Mouse (Mus musculus) ovary, postnatal 10 days (tissue): ENCODE results near the gene Scoc.

Source experiments
- DNase-seq: peaks from one replicate; pipeline ENCODE4 v3.0.0; 2022; ENCODE audit warnings: low spot score

Scoc gene

GRCm38 (mm10) chr8:83397726-83398125 is 60.5 kb downstream of the Scoc start:
- DNase-seq = no peak

GRCm38 (mm10) chr8:83396680-83397079 is 61.5 kb downstream of the Scoc start:
- no peak for DNase-seq

- DNase-seq = no peak
Measured at GRCm38 (mm10) chr8:83394325-83394724, 63.9 kb downstream of the Scoc start.

GRCm38 (mm10) chr8:83392521-83392920 is 65.7 kb downstream of the Scoc start:
- no peak for DNase-seq

GRCm38 (mm10) chr8:83390006-83390701 is 68.0 kb downstream of the Scoc start:
- no peak for DNase-seq

GRCm38 (mm10) chr8:83389316-83390005 is 68.7 kb downstream of the Scoc start, which contains the start of gene Clgn:
Gene Clgn, plus strand, starts transcription at chr8:83389867.
- peak; percentile 24 for DNase-seq

- no peak for DNase-seq
Measured at GRCm38 (mm10) chr8:83382850-83383249, 75.3 kb downstream of the Scoc start.

GRCm38 (mm10) chr8:83381016-83381415 is 77.2 kb downstream of the Scoc start:
- no peak for DNase-seq

GRCm38 (mm10) chr8:83380141-83380540 is 78.0 kb downstream of the Scoc start:
- no peak for DNase-seq
